Mouse (Mus musculus) erythroblast, embryonic 14.5 days (primary cell): ENCODE measurements around the gene Uhrf1bp1.

Experiments used
- GATA1 ChIP-seq: IDR thresholded peaks from 2 replicates; pipeline ENCODE4 v1.6.1; 2012; ENCODE audit warnings: low read length, inconsistent platforms, mixed read lengths
- TAL1 ChIP-seq: IDR thresholded peaks from 3 replicates; pipeline ENCODE4 v1.6.1; 2012; ENCODE audit warnings: low read length, inconsistent platforms, mixed read lengths

GRCm38 (mm10) chr17:27939028-27939427, 82.8 kb downstream of the Uhrf1bp1 start:
- TF ChIP-seq GATA1 (no peak), TAL1 (no peak)
